Mouse (Mus musculus): ENCODE results near the gene Fam184a.

- no peak for TF ChIP-seq POLR2A (IDR thresholded peaks at IDR 0.05; ENCODE audit: insufficient read length, low read depth)
- TF ChIP-seq USF1 (IDR thresholded peaks at IDR 0.05; ENCODE audit: low read depth): no peak
- no peak for TF ChIP-seq TCF12 (IDR thresholded peaks at IDR 0.05; ENCODE audit: insufficient read depth, poor library complexity, severe bottlenecking)
- no peak for TF ChIP-seq MAX (IDR thresholded peaks at IDR 0.05; ENCODE audit: low read depth)
- TF ChIP-seq REST (IDR thresholded peaks at IDR 0.05; ENCODE audit: insufficient read depth, insufficient read length): no peak
- no peak for TF ChIP-seq SRF (IDR thresholded peaks at IDR 0.05; ENCODE audit: control insufficient read depth, insufficient read length, low read depth)
Measured at GRCm38 (mm10) chr10:53768745-53769144, 17.8 kb upstream of the Fam184a start.
